Mouse (Mus musculus) cortical plate, adult 2 months (tissue): ENCODE measurements around the gene Uba52.

ENCODE experiments used
- CTCF ChIP-seq: fragments of 200-500 bp; IDR thresholded peaks from 2 replicates; pipeline ENCODE4 v1.5.1; 2011; ENCODE audit warnings: mild to moderate bottlenecking, control low read depth, low read length; ENCODE audit not compliant: insufficient read depth; ENCODE audit errors: extremely low read depth
- POLR2A ChIP-seq: fragments of 200-500 bp; IDR thresholded peaks from 2 replicates; pipeline ENCODE4 v1.6.1; 2011; ENCODE audit warnings: mild to moderate bottlenecking, low read length, control low read depth; ENCODE audit not compliant: insufficient read depth; ENCODE audit errors: extremely low read depth

DNA sequence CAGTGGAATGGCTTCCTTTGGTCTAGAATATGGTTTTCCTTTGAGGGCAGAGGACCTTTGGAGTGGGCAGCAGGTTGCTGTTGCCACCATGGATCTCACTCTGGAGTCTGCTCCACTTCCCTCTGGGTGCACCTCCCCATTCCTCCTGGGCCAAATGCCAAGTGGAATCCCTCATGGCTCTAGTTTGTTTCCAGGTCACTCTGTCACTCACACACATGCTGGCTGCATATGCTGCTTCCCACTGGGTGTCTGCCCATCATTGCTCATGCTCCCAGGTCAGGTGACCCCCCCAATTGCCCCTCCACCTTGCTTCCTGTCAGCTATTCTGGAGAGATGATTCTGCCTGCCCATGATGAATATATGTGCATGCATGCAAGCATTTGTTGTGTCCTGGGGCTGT is 43.1 kb upstream of the Uba52 start:
- TF ChIP-seq POLR2A (no peak), CTCF (no peak)
